Mouse (Mus musculus) limb, embryonic 14.5 days (tissue): ENCODE data around the gene Acsbg2. TPM values are rescaled to one million over a fixed set of nuclear protein-coding genes. Genes with fewer than 3 reads are reported as not detected.

ENCODE experiments used
- ATAC-seq: fragments of 200-750 bp; cut with Nextera tagmentation; 2 replicates; pipeline ENCODE4 v1.8.0; 2017; ENCODE audit warnings: low read depth, moderate number of reproducible peaks, moderate TSS enrichment; ENCODE audit not compliant: low FRiP score
- DNase-seq: peaks from one replicate; pipeline ENCODE4 v3.0.0-alpha.2; 2015; ENCODE audit warnings: low spot score
- H3K27ac ChIP-seq: fragments of 300-500 bp; sonication (generic); replicated peaks from 2 replicates; pipeline ENCODE4 v1.5.1; 2014; ENCODE audit warnings: low read depth, mild to moderate bottlenecking, low read length, moderate library complexity, mixed read lengths
- H3K27me3 ChIP-seq: fragments of 300-500 bp; sonication (generic); 2 replicates; pipeline ENCODE4 v1.6.1; 2014; ENCODE audit warnings: low read length, mixed read lengths; ENCODE audit not compliant: control insufficient read depth, insufficient read depth
- H3K36me3 ChIP-seq: fragments of 300-500 bp; sonication (generic); 2 replicates; pipeline ENCODE4 v1.6.1; 2014; ENCODE audit warnings: mild to moderate bottlenecking, low read length, moderate library complexity, mixed read lengths; ENCODE audit not compliant: control insufficient read depth, insufficient read depth
- H3K4me1 ChIP-seq: fragments of 300-500 bp; sonication (generic); 2 replicates; pipeline ENCODE4 v1.6.1; 2014; ENCODE audit warnings: antibody characterized with exemption, low read length, mixed read lengths; ENCODE audit not compliant: control insufficient read depth, insufficient read depth
- H3K4me2 ChIP-seq: fragments of 300-500 bp; sonication (generic); replicated peaks from 2 replicates; pipeline ENCODE4 v1.6.1; 2014; ENCODE audit warnings: low read depth, mild to moderate bottlenecking, low read length, moderate library complexity; ENCODE audit not compliant: severe bottlenecking
- H3K4me3 ChIP-seq: fragments of 300-500 bp; sonication (generic); replicated peaks from 2 replicates; pipeline ENCODE4 v1.5.1; 2014; ENCODE audit warnings: low read length
- H3K9ac ChIP-seq: fragments of 300-500 bp; sonication (generic); 2 replicates; pipeline ENCODE4 v1.6.1; 2014; ENCODE audit warnings: mild to moderate bottlenecking, low read depth, low read length, moderate library complexity; ENCODE audit not compliant: severe bottlenecking
- H3K9me3 ChIP-seq: fragments of 300-500 bp; sonication (generic); 2 replicates; pipeline ENCODE4 v1.6.1; 2016; ENCODE audit warnings: low read length; ENCODE audit not compliant: control insufficient read depth
- POLR2A ChIP-seq: fragments of 200-500 bp; IDR thresholded peaks from 2 replicates; pipeline ENCODE4 v1.8.0; 2012; ENCODE audit warnings: inconsistent platforms, mild to moderate bottlenecking, moderate library complexity, borderline replicate concordance; ENCODE audit not compliant: insufficient read depth, insufficient read length; ENCODE audit errors: extremely low read depth
- WGBS: fragments of 180-500 bp; shearing (Covaris S2); extraction: QIAGEN DNeasy Blood & Tissue Kit; methylation state at CpG from one replicate; pipeline ENCODE4 v1.1.7; 2014; 5-methylcytosine and 5-hydroxymethylcytosine counted together
- polyA plus RNA-seq, 2 experiments: library from polyadenylated mRNA; depleted of rRNA in 1 of 2; stranded (reverse) in 1 of 2; unstranded in 1 of 2; fragments of >200 nt; fragmentation: Nextera tagmentation in 1 of 2; extraction: Ambion mirVana in 1 of 2; gene quantifications; 2 replicates each; pipeline versions ENCODE4 v1.2.1 to v1.2.3; 2012 to 2014

The Acsbg2 gene
- polyA plus RNA-seq, 2 experiments, result not detected

DNA sequence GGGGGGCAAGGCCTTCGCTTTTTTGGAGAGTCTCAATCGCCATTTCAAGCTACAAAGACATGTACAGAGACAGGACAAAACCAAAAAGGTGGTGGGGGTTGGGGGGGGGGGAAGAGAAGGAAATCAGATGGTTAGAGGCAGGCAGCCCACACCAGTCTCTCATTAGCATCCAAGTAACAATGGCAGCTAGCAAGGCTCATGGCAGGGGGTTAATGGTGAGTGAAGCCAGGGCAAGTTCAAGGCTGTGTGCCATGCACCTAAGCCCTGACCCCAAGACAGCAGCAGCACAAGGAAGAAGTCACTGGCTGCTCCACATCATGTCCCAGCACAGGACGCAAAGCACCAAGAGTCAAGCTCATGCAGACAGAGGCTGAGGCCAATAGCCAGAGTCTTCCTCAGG lies 75.0 kb downstream of the Acsbg2 start:
- Histone ChIP-seq H3K27ac (no peak overlapping the region), H3K4me1 (no peaks in the 10 kb centered on the region), H3K9me3 (no peaks in the 10 kb centered on the region), H3K9ac (no peak overlapping the region), H3K27me3 (no peaks in the 10 kb centered on the region), H3K36me3 (no peaks in the 10 kb centered on the region), H3K4me3 (no peak overlapping the region), H3K4me2 (no peak overlapping the region)
- TF ChIP-seq POLR2A, result no peak
- no peak for ATAC-seq
- WGBS, result 86% methylated on average over 3 of the region's 3 CpGs
- no peak for DNase-seq

DNA sequence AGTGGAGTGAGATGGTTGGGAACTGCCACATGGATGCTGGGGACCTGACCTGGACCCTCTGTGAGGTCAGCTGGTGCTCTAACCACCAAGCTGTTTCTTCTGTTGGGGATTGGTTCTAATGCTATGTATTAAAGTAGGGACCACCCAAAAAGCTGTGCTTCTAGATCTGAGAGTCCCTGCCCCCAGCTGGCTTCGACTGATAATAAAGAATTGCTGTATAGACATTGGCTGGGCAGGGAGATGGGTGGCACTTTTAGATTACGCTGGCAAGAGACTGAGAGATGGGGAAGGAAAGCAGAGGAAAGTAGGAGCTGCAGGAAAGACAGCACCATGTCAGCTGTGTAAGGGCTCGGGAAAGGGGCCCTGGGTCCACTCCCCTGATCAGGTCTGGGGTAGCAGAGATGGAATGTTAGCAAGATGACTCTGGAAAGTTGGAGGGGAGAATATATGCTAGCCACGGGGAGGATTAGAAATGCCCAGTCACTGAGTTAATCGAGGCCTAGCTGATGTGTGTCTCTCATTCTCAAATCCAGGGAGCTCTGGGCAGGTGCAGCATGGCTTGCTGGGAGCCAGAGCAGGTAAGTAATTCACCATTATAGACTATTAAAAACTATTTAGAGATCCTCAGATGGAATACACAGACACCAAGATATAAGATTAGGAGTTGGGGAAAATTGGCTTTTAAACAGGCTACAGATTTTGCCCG lies 80.5 kb downstream of the Acsbg2 start:
- Histone ChIP-seq H3K36me3 (no peaks in the 10 kb centered on the region), H3K4me2 (no peak overlapping the region), H3K9me3 (no peaks in the 10 kb centered on the region), H3K9ac (no peak overlapping the region), H3K27ac (no peak overlapping the region), H3K4me1 (no peaks in the 10 kb centered on the region), H3K27me3 (no peaks in the 10 kb centered on the region), H3K4me3 (no peak overlapping the region)
- DNase-seq (no peak), ATAC-seq (no peak)
- no peak for TF ChIP-seq POLR2A
- WGBS, result 71% methylated on average over 6 of the region's 6 CpGs

Other genes starting within 250 kb of the Acsbg2 start
- gene Lonp1, start 247.6 kb downstream of the Acsbg2 start, polyA plus RNA-seq (2012; rRNA removed), result 76.7 and 79.4 TPM in 2 replicates
- gene Lonp1, start 247.6 kb downstream of the Acsbg2 start, polyA plus RNA-seq (2014; fragmentation: Nextera tagmentation; extraction: Ambion mirVana), result 45.6 and 54.9 TPM in 2 replicates
- 1.0 TPM in 2 replicates for gene Catsperd, start 246.3 kb downstream of the Acsbg2 start, polyA plus RNA-seq (2012; rRNA removed)
- 0.48 and 0.58 TPM in 2 replicates for gene Catsperd, start 246.3 kb downstream of the Acsbg2 start, polyA plus RNA-seq (2014; fragmentation: Nextera tagmentation; extraction: Ambion mirVana)
- 139 and 154 TPM in 2 replicates for gene Ranbp3, start 201.2 kb downstream of the Acsbg2 start, polyA plus RNA-seq (2012; rRNA removed)
- gene Ranbp3, start 201.2 kb downstream of the Acsbg2 start, polyA plus RNA-seq (2014; fragmentation: Nextera tagmentation; extraction: Ambion mirVana), result 86.3 and 93.8 TPM in 2 replicates
- 251 and 322 TPM in 2 replicates for gene Ndufa11, start 156.7 kb downstream of the Acsbg2 start, polyA plus RNA-seq (2012; rRNA removed)
- gene Ndufa11, start 156.7 kb downstream of the Acsbg2 start, polyA plus RNA-seq (2014; fragmentation: Nextera tagmentation; extraction: Ambion mirVana), result 469 and 480 TPM in 2 replicates
- gene Vmac, start 156.4 kb downstream of the Acsbg2 start, polyA plus RNA-seq (2012; rRNA removed), result 23.4 and 24.1 TPM in 2 replicates
- gene Vmac, start 156.4 kb downstream of the Acsbg2 start, polyA plus RNA-seq (2014; fragmentation: Nextera tagmentation; extraction: Ambion mirVana), result 24.1 and 25.0 TPM in 2 replicates
- gene Nrtn, start 116.9 kb downstream of the Acsbg2 start, polyA plus RNA-seq (2012; rRNA removed), result 24.1 and 36.7 TPM in 2 replicates
- 31.9 and 36.5 TPM in 2 replicates for gene Nrtn, start 116.9 kb downstream of the Acsbg2 start, polyA plus RNA-seq (2014; fragmentation: Nextera tagmentation; extraction: Ambion mirVana)
- 107 and 144 TPM in 2 replicates for gene Dus3l, start 109.7 kb downstream of the Acsbg2 start, polyA plus RNA-seq (2012; rRNA removed)
- gene Dus3l, start 109.7 kb downstream of the Acsbg2 start, polyA plus RNA-seq (2014; fragmentation: Nextera tagmentation; extraction: Ambion mirVana), result 43.6 and 44.4 TPM in 2 replicates
- gene Prr22, start 104.2 kb downstream of the Acsbg2 start, polyA plus RNA-seq (2012; rRNA removed), result 4.5 and 5.0 TPM in 2 replicates
- gene Prr22, start 104.2 kb downstream of the Acsbg2 start, polyA plus RNA-seq (2014; fragmentation: Nextera tagmentation; extraction: Ambion mirVana), result 0.58 and 0.97 TPM in 2 replicates
- gene Rfx2, start 43.4 kb downstream of the Acsbg2 start, polyA plus RNA-seq (2012; rRNA removed), result 8.2 and 12.1 TPM in 2 replicates
- gene Rfx2, start 43.4 kb downstream of the Acsbg2 start, polyA plus RNA-seq (2014; fragmentation: Nextera tagmentation; extraction: Ambion mirVana), result 4.2 and 4.5 TPM in 2 replicates
- gene 1700061G19Rik, start 1.0 kb upstream of the Acsbg2 start, polyA plus RNA-seq (2012; rRNA removed), result 0.03 and 0.08 TPM in 2 replicates
- 0.26 TPM in 2 replicates for gene 1700061G19Rik, start 1.0 kb upstream of the Acsbg2 start, polyA plus RNA-seq (2014; fragmentation: Nextera tagmentation; extraction: Ambion mirVana)
- gene Mllt1, start 61.0 kb upstream of the Acsbg2 start, polyA plus RNA-seq (2012; rRNA removed), result 98.3 and 132 TPM in 2 replicates
- 34.5 and 36.3 TPM in 2 replicates for gene Mllt1, start 61.0 kb upstream of the Acsbg2 start, polyA plus RNA-seq (2014; fragmentation: Nextera tagmentation; extraction: Ambion mirVana)
- 1.0 and 1.5 TPM in 2 replicates for gene Acer1, start 107.7 kb upstream of the Acsbg2 start, polyA plus RNA-seq (2012; rRNA removed)
- gene Acer1, start 107.7 kb upstream of the Acsbg2 start, polyA plus RNA-seq (2014; fragmentation: Nextera tagmentation; extraction: Ambion mirVana), result 1.4 and 5.6 TPM in 2 replicates
- gene Clpp, start 115.9 kb upstream of the Acsbg2 start, polyA plus RNA-seq (2012; rRNA removed), result 139 and 177 TPM in 2 replicates
- 150 and 155 TPM in 2 replicates for gene Clpp, start 115.9 kb upstream of the Acsbg2 start, polyA plus RNA-seq (2014; fragmentation: Nextera tagmentation; extraction: Ambion mirVana)
- 25.1 and 33.9 TPM in 2 replicates for gene Alkbh7, start 122.9 kb upstream of the Acsbg2 start, polyA plus RNA-seq (2012; rRNA removed)
- 40.6 and 41.8 TPM in 2 replicates for gene Alkbh7, start 122.9 kb upstream of the Acsbg2 start, polyA plus RNA-seq (2014; fragmentation: Nextera tagmentation; extraction: Ambion mirVana)
- gene Pspn, start 125.6 kb upstream of the Acsbg2 start, polyA plus RNA-seq (2012; rRNA removed), result not detected in 2 replicates
- not detected in 2 replicates for gene Pspn, start 125.6 kb upstream of the Acsbg2 start, polyA plus RNA-seq (2014; fragmentation: Nextera tagmentation; extraction: Ambion mirVana)
- 37.4 and 68.5 TPM in 2 replicates for gene Gtf2f1, start 136.8 kb upstream of the Acsbg2 start, polyA plus RNA-seq (2012; rRNA removed)
- gene Gtf2f1, start 136.8 kb upstream of the Acsbg2 start, polyA plus RNA-seq (2014; fragmentation: Nextera tagmentation; extraction: Ambion mirVana), result 54.1 and 60.1 TPM in 2 replicates
- 0.05 TPM in 1 of 2 replicates, not detected in the other for gene Gm17949, start 137.0 kb upstream of the Acsbg2 start, polyA plus RNA-seq (2012; rRNA removed)
- 0.22 and 0.26 TPM in 2 replicates for gene Gm17949, start 137.0 kb upstream of the Acsbg2 start, polyA plus RNA-seq (2014; fragmentation: Nextera tagmentation; extraction: Ambion mirVana)
- gene Khsrp, start 157.1 kb upstream of the Acsbg2 start, polyA plus RNA-seq (2012; rRNA removed), result 115 and 151 TPM in 2 replicates
- 49.5 and 56.6 TPM in 2 replicates for gene Khsrp, start 157.1 kb upstream of the Acsbg2 start, polyA plus RNA-seq (2014; fragmentation: Nextera tagmentation; extraction: Ambion mirVana)
- 0.13 and 0.18 TPM in 2 replicates for gene Slc25a41, start 167.2 kb upstream of the Acsbg2 start, polyA plus RNA-seq (2012; rRNA removed)
- gene Slc25a41, start 167.2 kb upstream of the Acsbg2 start, polyA plus RNA-seq (2014; fragmentation: Nextera tagmentation; extraction: Ambion mirVana), result 0.17 and 0.26 TPM in 2 replicates
- 5.5 and 6.6 TPM in 2 replicates for gene Crb3, start 184.7 kb upstream of the Acsbg2 start, polyA plus RNA-seq (2012; rRNA removed)
- 4.6 and 8.3 TPM in 2 replicates for gene Crb3, start 184.7 kb upstream of the Acsbg2 start, polyA plus RNA-seq (2014; fragmentation: Nextera tagmentation; extraction: Ambion mirVana)
- 26.3 and 32.9 TPM in 2 replicates for gene Slc25a23, start 185.4 kb upstream of the Acsbg2 start, polyA plus RNA-seq (2012; rRNA removed)
- gene Slc25a23, start 185.4 kb upstream of the Acsbg2 start, polyA plus RNA-seq (2014; fragmentation: Nextera tagmentation; extraction: Ambion mirVana), result 5.7 and 8.3 TPM in 2 replicates
- gene Dennd1c, start 204.1 kb upstream of the Acsbg2 start, polyA plus RNA-seq (2012; rRNA removed), result 2.0 and 2.5 TPM in 2 replicates
- gene Dennd1c, start 204.1 kb upstream of the Acsbg2 start, polyA plus RNA-seq (2014; fragmentation: Nextera tagmentation; extraction: Ambion mirVana), result 0.97 and 1.9 TPM in 2 replicates
- 10.3 and 14.2 TPM in 2 replicates for gene Tubb4a, start 213.3 kb upstream of the Acsbg2 start, polyA plus RNA-seq (2012; rRNA removed)
- gene Tubb4a, start 213.3 kb upstream of the Acsbg2 start, polyA plus RNA-seq (2014; fragmentation: Nextera tagmentation; extraction: Ambion mirVana), result 8.8 and 10.1 TPM in 2 replicates
- 10.6 and 11.3 TPM in 2 replicates for gene Tnfsf9, start 230.9 kb upstream of the Acsbg2 start, polyA plus RNA-seq (2012; rRNA removed)
- 6.8 and 7.4 TPM in 2 replicates for gene Tnfsf9, start 230.9 kb upstream of the Acsbg2 start, polyA plus RNA-seq (2014; fragmentation: Nextera tagmentation; extraction: Ambion mirVana)